Mouse (Mus musculus) limb, embryonic 12.5 days (tissue): ENCODE measurements around the gene Mndal. TPM values are rescaled to one million over a fixed set of nuclear protein-coding genes. Genes with fewer than 3 reads are reported as not detected.
"Not testable (repeated sequence)": the region's sequence is repeated elsewhere in the genome, so short reads cannot be mapped to it uniquely, and the experiment has no call there.

Experiments used
- ATAC-seq: fragments of 200-750 bp; cut with Nextera tagmentation; 2 replicates; pipeline ENCODE4 v1.8.0; 2017; ENCODE audit warnings: low read depth, moderate TSS enrichment; ENCODE audit not compliant: insufficient number of reproducible peaks, insufficient read depth, low FRiP score, low TSS enrichment
- H3K27ac ChIP-seq: fragments of 300-500 bp; sonication (generic); 2 replicates; pipeline ENCODE4 v1.5.1; 2016; ENCODE audit warnings: mild to moderate bottlenecking, moderate library complexity
- H3K27me3 ChIP-seq: fragments of 300-500 bp; sonication (generic); 2 replicates; pipeline ENCODE4 v1.6.1; 2016; ENCODE audit warnings: mild to moderate bottlenecking, moderate library complexity
- H3K36me3 ChIP-seq: fragments of 300-500 bp; sonication (generic); 2 replicates; pipeline ENCODE4 v1.6.1; 2016; ENCODE audit warnings: mild to moderate bottlenecking, moderate library complexity
- H3K4me1 ChIP-seq: fragments of 300-500 bp; sonication (generic); replicated peaks from 2 replicates; pipeline ENCODE4 v1.6.1; 2016
- H3K4me2 ChIP-seq: fragments of 300-500 bp; sonication (generic); 2 replicates; pipeline ENCODE4 v1.6.1; 2016; ENCODE audit warnings: mild to moderate bottlenecking, moderate library complexity
- H3K4me3 ChIP-seq: fragments of 300-500 bp; sonication (generic); replicated peaks from 2 replicates; pipeline ENCODE4 v1.5.1; 2016; ENCODE audit warnings: mild to moderate bottlenecking
- H3K9ac ChIP-seq: fragments of 300-500 bp; sonication (generic); replicated peaks from 2 replicates; pipeline ENCODE4 v1.6.1; 2016; ENCODE audit warnings: mild to moderate bottlenecking, moderate library complexity
- H3K9me3 ChIP-seq: fragments of 300-500 bp; sonication (generic); 2 replicates; pipeline ENCODE4 v1.6.1; 2016; ENCODE audit warnings: mild to moderate bottlenecking, moderate library complexity
- WGBS: fragments of 180-500 bp; shearing (Covaris S2); methylation state at CpG from one replicate; pipeline ENCODE4 v1.1.7; 2016; 5-methylcytosine and 5-hydroxymethylcytosine counted together
- polyA plus RNA-seq: library from polyadenylated mRNA; unstranded; fragments of >200 nt; fragmentation: Nextera tagmentation; extraction: Ambion mirVana; gene quantifications from 2 replicates; pipeline ENCODE4 v1.2.1, GENCODE M21; 2016

Gene Mndal
- polyA plus RNA-seq, 1 experiment from 2014 or later = 0.80 TPM

DNA sequence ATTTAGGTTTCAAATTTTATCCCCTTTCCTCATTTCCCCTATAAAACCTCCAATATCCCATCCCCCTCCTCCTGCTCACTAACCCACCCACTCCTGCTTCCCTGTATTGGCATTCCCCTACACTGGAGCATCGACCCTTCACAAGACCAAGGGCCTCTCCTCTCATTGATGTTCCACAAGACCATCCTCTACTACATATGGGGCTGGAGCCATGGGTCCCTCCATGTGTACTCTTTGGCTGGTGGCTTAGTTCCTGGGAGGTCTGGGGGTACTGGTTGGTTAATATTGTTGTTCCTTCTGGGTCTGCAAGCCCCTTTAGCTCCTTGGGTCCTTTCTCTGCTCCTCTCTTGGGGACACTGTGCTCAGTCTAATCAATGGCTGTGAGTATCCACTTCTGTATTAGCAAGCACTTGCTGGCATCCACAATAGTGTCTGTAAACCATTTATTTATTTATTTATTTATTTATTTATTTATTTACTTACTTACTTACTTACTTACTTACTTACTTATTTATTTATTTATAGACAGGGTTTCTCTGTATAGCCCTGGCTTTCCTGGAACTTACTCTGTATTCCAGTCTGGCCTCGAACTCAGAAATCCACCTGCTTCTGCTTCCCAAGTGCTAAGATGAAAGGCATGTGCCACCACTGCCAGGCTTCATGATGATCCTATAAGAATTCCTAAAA, 121.4 kb downstream of the Mndal start:
- not testable (repeated sequence) for H3K9ac ChIP-seq, ATAC-seq, H3K9me3 ChIP-seq, H3K27me3 ChIP-seq, H3K27ac ChIP-seq, H3K4me2 ChIP-seq, H3K4me3 ChIP-seq, H3K36me3 ChIP-seq, H3K4me1 ChIP-seq
- 60% methylated on average over 2 of the region's 2 CpGs for WGBS

DNA sequence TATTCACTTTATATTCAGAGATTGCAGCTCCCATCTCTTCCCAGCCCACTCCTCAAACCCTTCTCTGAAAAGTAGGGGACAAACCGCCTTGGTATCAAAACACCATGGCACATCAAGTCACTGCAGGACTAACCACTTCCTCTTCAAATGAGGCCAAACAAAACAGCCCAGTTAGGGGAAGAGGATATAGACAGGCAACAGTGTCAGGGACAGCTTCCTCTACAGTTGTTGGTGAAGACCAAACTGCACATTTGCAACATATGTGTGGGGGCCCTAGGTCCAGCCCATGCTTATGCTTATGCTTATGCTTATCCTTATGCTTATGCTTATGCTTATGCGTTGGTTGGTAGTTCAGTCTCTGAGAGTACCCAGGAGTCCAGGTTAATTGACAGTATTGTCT, 133.0 kb downstream of the Mndal start:
- 89% methylated on average over 2 of the region's 2 CpGs for WGBS
- not testable (repeated sequence) for H3K27me3 ChIP-seq

DNA sequence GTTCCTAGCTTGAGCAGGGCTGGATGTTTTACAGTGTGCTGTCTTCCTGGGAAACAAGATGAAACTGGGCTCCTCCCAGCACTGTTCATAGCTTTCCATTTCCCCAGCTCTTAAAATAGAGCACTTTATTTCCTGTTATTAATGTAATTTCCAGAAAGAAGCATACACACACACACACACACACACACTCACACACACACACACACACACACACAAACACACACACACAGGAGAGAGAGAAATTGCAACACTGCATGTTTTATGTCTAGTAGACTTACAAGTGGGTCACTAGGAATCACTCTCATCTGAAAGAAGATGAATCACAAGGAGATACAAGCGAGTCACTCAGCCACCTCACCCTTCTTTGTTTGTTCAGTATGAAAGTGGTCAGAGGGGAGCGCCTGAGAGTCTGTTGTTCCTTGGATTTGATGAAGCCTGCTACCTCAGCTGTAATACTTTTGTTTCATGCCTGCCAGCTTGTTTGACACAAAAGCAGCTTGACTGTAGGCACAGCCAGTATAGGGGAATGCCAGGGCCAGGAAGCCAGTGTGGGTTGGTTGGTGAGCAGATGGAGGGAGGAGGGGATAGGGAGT, 139.5 kb downstream of the Mndal start:
- not testable (repeated sequence) for H3K9me3 ChIP-seq, H3K4me2 ChIP-seq, H3K4me3 ChIP-seq, H3K36me3 ChIP-seq, H3K9ac ChIP-seq, H3K27me3 ChIP-seq, H3K27ac ChIP-seq, ATAC-seq, H3K4me1 ChIP-seq
- WGBS = 72% methylated on average over 2 of the region's 2 CpGs

More for the DNA sequence above, 133.0 kb downstream of the Mndal start:
- not testable (repeated sequence) for H3K4me1 ChIP-seq, H3K27ac ChIP-seq, H3K9me3 ChIP-seq, ATAC-seq, H3K9ac ChIP-seq, H3K4me2 ChIP-seq, H3K4me3 ChIP-seq, H3K36me3 ChIP-seq

DNA sequence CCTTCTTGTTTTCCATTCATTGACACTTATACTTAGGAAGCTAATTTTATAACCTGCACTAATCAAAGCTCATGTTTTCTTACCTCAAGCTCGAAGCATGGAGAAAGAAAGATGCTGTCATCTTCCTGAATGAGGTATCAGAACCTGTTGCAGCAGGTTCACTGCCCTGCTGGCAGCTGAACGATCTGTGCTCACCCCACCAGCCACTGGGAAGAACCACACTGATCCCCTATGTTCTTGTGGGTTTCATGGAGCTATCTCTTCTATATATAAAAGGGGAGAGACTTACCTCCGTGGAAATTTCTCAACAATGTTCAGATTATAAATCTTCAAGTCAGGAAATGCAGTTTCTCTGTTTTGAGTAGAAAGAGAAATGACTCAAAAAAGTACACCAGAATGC, 140.1 kb downstream of the Mndal start:
- H3K9ac ChIP-seq, H3K27me3 ChIP-seq, H3K36me3 ChIP-seq, H3K4me2 ChIP-seq, ATAC-seq, H3K4me3 ChIP-seq, H3K4me1 ChIP-seq, H3K27ac ChIP-seq, H3K9me3 ChIP-seq: not testable (repeated sequence)
- WGBS = 73% methylated on average over 3 of the region's 3 CpGs

DNA sequence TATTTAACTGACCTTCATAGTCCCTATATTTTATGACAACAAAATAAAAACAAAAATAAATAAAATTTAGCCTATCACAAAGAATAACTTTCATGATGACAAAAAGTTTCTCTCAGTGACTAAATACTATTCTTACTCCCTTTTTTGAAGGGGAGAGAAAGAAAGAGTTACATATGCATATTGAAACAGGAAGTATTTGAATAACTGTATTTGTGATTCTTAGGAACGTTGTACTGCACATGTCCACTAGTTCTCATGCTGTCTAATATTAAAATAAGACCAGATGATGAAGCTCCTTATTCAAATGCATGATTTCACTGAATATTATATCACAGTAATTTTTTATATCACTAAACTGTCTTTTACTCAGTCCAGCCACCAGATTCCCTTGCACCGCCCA, 140.5 kb downstream of the Mndal start:
- H3K36me3 ChIP-seq, H3K4me1 ChIP-seq, H3K9ac ChIP-seq, H3K27ac ChIP-seq, H3K4me2 ChIP-seq, H3K27me3 ChIP-seq, H3K4me3 ChIP-seq, H3K9me3 ChIP-seq, ATAC-seq: not testable (repeated sequence)
- WGBS = 81% methylated on average over 2 of the region's 2 CpGs

Other genes with a start within 250 kb of the Mndal start
- gene Ifi207, start 200.7 kb downstream of the Mndal start, polyA plus RNA-seq = 0.29 and 0.36 TPM in 2 replicates
- gene Ifi204, start 175.5 kb downstream of the Mndal start, polyA plus RNA-seq = 0.46 and 0.49 TPM in 2 replicates
- 0.14 and 0.40 TPM in 2 replicates for gene Ifi211, start 29.4 kb downstream of the Mndal start, polyA plus RNA-seq
- 0.20 and 0.73 TPM in 2 replicates for gene Ifi203, start 181 bp upstream of the Mndal start, polyA plus RNA-seq
- gene Ifi202b, start 40.3 kb upstream of the Mndal start, polyA plus RNA-seq = 0.17 TPM in 1 of 2 replicates, not detected in the other
- gene Ifi205, start 89.3 kb upstream of the Mndal start, polyA plus RNA-seq = 0.16 TPM in 1 of 2 replicates, not detected in the other
- 0.09 TPM in 1 of 2 replicates, not detected in the other for gene Olfr433, start 98.2 kb upstream of the Mndal start, polyA plus RNA-seq
- gene Olfr432, start 106.7 kb upstream of the Mndal start, polyA plus RNA-seq = not detected in 2 replicates
- gene Olfr430, start 124.1 kb upstream of the Mndal start, polyA plus RNA-seq = not detected in 2 replicates
- not detected in 2 replicates for gene Olfr429, start 141.8 kb upstream of the Mndal start, polyA plus RNA-seq
- not detected in 2 replicates for gene Olfr427, start 154.4 kb upstream of the Mndal start, polyA plus RNA-seq
- gene Olfr231, start 178.7 kb upstream of the Mndal start, polyA plus RNA-seq = not detected in 2 replicates
- not detected in 2 replicates for gene Olfr424, start 189.0 kb upstream of the Mndal start, polyA plus RNA-seq
- gene Olfr420, start 213.1 kb upstream of the Mndal start, polyA plus RNA-seq = not detected in 2 replicates
- 0.95 and 1.1 TPM in 2 replicates for gene Spta1, start 230.3 kb upstream of the Mndal start, polyA plus RNA-seq